Mouse (Mus musculus): ENCODE results near the gene Abr.

DNA sequence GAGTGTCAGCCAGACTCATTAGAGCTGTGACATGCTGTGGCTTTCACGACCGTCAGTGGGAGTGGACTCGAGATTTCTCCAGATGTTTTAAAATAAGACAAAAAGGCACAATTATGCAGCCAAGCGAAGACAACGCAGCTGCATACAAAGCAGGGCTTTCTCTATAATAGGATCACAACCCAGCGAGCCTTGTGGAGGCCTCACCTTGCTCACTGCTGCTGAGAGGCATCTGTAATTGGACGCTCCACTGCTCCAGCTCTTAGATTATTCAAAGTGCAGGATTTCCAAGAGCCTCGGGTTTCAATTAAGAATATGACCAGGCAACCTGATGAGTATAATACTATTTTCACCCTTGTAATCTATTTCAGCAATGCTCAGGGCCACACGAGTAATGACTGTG lies 15.6 kb downstream of the Abr start:
- TF ChIP-seq POLR2A (IDR thresholded peaks at IDR 0.05; ENCODE audit: borderline replicate concordance, low read depth, low read length) (no peak), CTCF (IDR thresholded peaks at IDR 0.05; ENCODE audit: low read depth, low read length) (no peak)

Data from bone marrow macrophage, adult 2 months (primary cell).